Mouse (Mus musculus) ovary, postnatal 10 days (tissue): Measurements from ENCODE around the gene Abcd4.

ENCODE experiments used
- DNase-seq: peaks from one replicate; pipeline ENCODE4 v3.0.0; 2022; ENCODE audit warnings: low spot score

Gene Abcd4

GRCm38 (mm10) chr12:84571466-84572340, 45.5 kb downstream of the Abcd4 start:
- DNase-seq: no peak

GRCm38 (mm10) chr12:84570694-84571415, 46.4 kb downstream of the Abcd4 start:
- no peak for DNase-seq

GRCm38 (mm10) chr12:84569976-84570693, 47.1 kb downstream of the Abcd4 start:
- DNase-seq: no peak

- DNase-seq: no peak
These were observed 47.8 kb downstream of the Abcd4 start, which contains the start of gene Vsx2 for GRCm38 (mm10) chr12:84569336-84569970. Gene Vsx2, plus strand, starts transcription at chr12:84569762.

- DNase-seq: no peak
These were observed 49.6 kb downstream of the Abcd4 start for GRCm38 (mm10) chr12:84567576-84567975.

GRCm38 (mm10) chr12:84562558-84562957, 54.7 kb downstream of the Abcd4 start:
- no peak for DNase-seq

- DNase-seq: no peak
These were observed 62.0 kb downstream of the Abcd4 start for GRCm38 (mm10) chr12:84555218-84555617.
